Mouse (Mus musculus) neural tube, embryonic 14.5 days (tissue): Measurements from ENCODE around the gene Gtf2ird2. TPM values are rescaled to one million over a fixed set of nuclear protein-coding genes. Genes with fewer than 3 reads are reported as not detected.

ENCODE experiments used
- ATAC-seq: fragments of 200-750 bp; cut with Nextera tagmentation; 2 replicates; pipeline ENCODE4 v1.8.0; 2017; ENCODE audit warnings: low read depth, mild to moderate bottlenecking, moderate TSS enrichment, moderate library complexity
- H3K27ac ChIP-seq: fragments of 300-500 bp; sonication (generic); 2 replicates; pipeline ENCODE4 v1.5.1; 2014; ENCODE audit warnings: low read depth, mild to moderate bottlenecking, control low read depth, low read length, moderate library complexity, mixed read lengths
- H3K27me3 ChIP-seq: fragments of 300-500 bp; sonication (generic); 2 replicates; pipeline ENCODE4 v1.6.1; 2014; ENCODE audit warnings: low read length; ENCODE audit not compliant: control insufficient read depth, insufficient read depth
- H3K36me3 ChIP-seq: fragments of 300-500 bp; sonication (generic); 2 replicates; pipeline ENCODE4 v1.6.1; 2014; ENCODE audit warnings: low read length, mixed read lengths; ENCODE audit not compliant: control insufficient read depth, insufficient read depth
- H3K4me1 ChIP-seq: fragments of 300-500 bp; sonication (generic); 2 replicates; pipeline ENCODE4 v1.6.1; 2014; ENCODE audit warnings: low read length; ENCODE audit not compliant: control insufficient read depth, insufficient read depth
- H3K4me2 ChIP-seq: fragments of 300-500 bp; sonication (generic); 2 replicates; pipeline ENCODE4 v1.6.1; 2014; ENCODE audit warnings: mild to moderate bottlenecking, low read depth, low read length, control low read depth
- H3K4me3 ChIP-seq: fragments of 300-500 bp; sonication (generic); 2 replicates; pipeline ENCODE4 v1.5.1; 2014; ENCODE audit warnings: low read depth, low read length, control low read depth, mixed read lengths
- H3K9ac ChIP-seq: fragments of 300-500 bp; sonication (generic); replicated peaks from 2 replicates; pipeline ENCODE4 v1.6.1; 2014; ENCODE audit warnings: low read depth, mild to moderate bottlenecking, control low read depth, low read length, mixed read lengths
- H3K9me3 ChIP-seq: fragments of 300-500 bp; sonication (generic); 2 replicates; pipeline ENCODE4 v1.6.1; 2016; ENCODE audit warnings: low read length; ENCODE audit not compliant: control insufficient read depth
- WGBS: fragments of 180-500 bp; shearing (Covaris S2); extraction: QIAGEN DNeasy Blood & Tissue Kit; methylation state at CpG from one replicate; pipeline ENCODE4 v1.1.7; 2014; 5-methylcytosine and 5-hydroxymethylcytosine counted together
- polyA plus RNA-seq: library from polyadenylated mRNA; unstranded; fragments of >200 nt; fragmentation: Nextera tagmentation; extraction: Ambion mirVana; gene quantifications from 2 replicates; pipeline ENCODE4 v1.2.1, GENCODE M21; 2014

Gene Gtf2ird2
- polyA plus RNA-seq, 1 experiment from 2014 or later = 11.6 TPM

DNA sequence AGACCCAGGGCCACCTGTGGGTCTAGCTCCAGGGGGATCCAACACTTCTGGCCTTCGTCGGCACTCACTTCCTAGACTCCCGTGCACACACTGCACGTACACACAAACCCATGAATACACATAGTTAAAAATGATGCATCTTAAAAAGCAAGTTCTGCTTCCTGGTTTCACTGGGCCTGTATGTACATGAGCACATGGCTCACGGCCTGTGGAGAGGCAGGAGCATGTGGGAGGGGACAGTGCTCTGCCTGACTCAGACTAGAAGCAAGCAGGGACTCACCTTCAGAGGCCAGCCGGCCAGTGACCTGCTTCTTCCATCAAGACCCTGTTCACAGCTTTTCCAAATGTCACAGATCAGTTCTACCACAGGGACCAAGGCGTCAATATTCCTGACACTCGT is 9.8 kb downstream of the Gtf2ird2 start:
- Histone ChIP-seq H3K4me1 (no peaks in the 10 kb centered on the region), H3K27me3 (no peaks in the 10 kb centered on the region), H3K4me3 (no peak overlapping the region), H3K9me3 (no peaks in the 10 kb centered on the region), H3K36me3 (0 out of 2 replicates have a peak, but pooled peaks cover 3% of the 10 kb centered on the region), H3K9ac (no peak overlapping the region), H3K4me2 (no peak overlapping the region), H3K27ac (no peak overlapping the region)
- 93% methylated on average over 8 of the region's 8 CpGs for WGBS
- ATAC-seq = no peak

DNA sequence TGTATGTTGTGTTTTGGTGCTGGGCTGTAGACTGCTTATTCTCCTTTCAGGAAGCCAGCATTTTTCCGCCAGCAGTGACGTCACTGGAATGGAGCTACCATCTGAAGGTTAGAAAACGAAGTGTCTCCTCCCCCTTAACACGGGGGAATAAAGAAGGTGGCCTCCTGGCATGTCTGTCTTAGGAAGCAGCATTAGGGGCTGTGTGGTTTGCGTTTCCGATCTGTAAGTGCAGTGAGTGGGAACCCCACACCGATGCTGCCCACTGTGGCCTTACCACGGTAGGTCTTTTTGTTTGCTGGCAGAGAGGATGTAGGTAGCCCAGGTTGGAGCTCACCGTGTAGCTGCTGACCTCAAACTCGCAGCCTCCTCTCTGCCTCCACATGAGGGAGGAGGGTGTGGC is 22.9 kb downstream of the Gtf2ird2 start:
- 84% methylated on average over 10 of the region's 10 CpGs for WGBS
- Histone ChIP-seq H3K36me3 (peaks cover 4% of the 10 kb centered on the region; the same call in 1 of the 2 replicates), H3K9ac (no peak overlapping the region), H3K4me1 (no peaks in the 10 kb centered on the region), H3K9me3 (no peaks in the 10 kb centered on the region), H3K27ac (no peak overlapping the region), H3K4me3 (no peak overlapping the region), H3K27me3 (no peaks in the 10 kb centered on the region), H3K4me2 (no peak overlapping the region)
- ATAC-seq = no peak

DNA sequence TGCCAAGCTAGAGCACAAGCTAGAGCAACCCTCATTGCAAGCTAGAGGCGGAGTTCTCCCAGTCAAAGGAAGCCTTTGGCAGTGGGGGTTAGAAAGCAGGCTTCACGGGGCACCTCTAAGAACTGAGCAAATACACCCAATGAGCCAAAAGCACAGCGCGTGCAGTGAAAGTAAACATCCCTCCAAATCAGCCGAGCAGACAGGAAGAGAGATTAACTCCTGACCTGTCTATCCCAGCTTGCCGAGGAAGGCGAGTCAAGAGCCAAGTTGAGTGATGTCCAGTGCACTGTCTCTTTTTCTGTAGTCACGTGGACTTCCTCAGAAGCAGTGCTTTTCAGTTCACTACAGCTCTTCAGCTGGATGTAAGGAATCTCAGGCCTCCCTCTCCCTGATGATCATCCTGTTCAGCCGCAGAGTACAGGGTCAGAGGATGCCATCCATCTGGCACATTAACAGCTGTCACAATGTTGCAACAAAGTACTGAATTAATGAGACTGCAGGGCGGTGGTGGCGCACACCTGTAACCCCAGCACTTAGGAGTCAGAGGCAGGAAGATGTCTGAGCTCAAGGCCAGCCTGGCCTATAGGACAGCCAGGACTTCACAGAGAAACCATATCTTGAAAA is 26.2 kb downstream of the Gtf2ird2 start:
- Histone ChIP-seq H3K4me1 (no peaks in the 10 kb centered on the region), H3K4me2 (no peak overlapping the region), H3K9ac (no peak overlapping the region), H3K4me3 (no peak overlapping the region), H3K36me3 (0 out of 2 replicates have a peak, but pooled peaks cover 7% of the 10 kb centered on the region), H3K27ac (no peak overlapping the region), H3K27me3 (no peaks in the 10 kb centered on the region), H3K9me3 (no peaks in the 10 kb centered on the region)
- no peak for ATAC-seq
- WGBS = 68% methylated on average over 11 of the region's 11 CpGs

GRCm38 (mm10) chr5:134214021-134214806 is 30.4 kb downstream of the Gtf2ird2 start:
- no peaks in the 10 kb centered on the region for H3K9me3 ChIP-seq
- H3K27me3 ChIP-seq = no peaks in the 10 kb centered on the region
- no peak overlapping the region for H3K4me2 ChIP-seq
- H3K27ac ChIP-seq = no peak overlapping the region
- ATAC-seq = no peak
- H3K4me1 ChIP-seq = no peaks in the 10 kb centered on the region
- 0 out of 2 replicates have a peak, but pooled peaks cover 10% of the 10 kb centered on the region for H3K36me3 ChIP-seq
- H3K4me3 ChIP-seq = no peak overlapping the region
- H3K9ac ChIP-seq = no peak overlapping the region
- WGBS = 64% methylated on average over 12 of the region's 12 CpGs

- no peak overlapping the region for H3K27ac ChIP-seq
- WGBS = 91% methylated on average over 7 of the region's 7 CpGs
- H3K27me3 ChIP-seq = peaks cover 2% of the 10 kb centered on the region; the same call in 1 of the 2 replicates
- H3K4me1 ChIP-seq = peaks cover 6% of the 10 kb centered on the region; the same call in 1 of the 2 replicates
- no peak overlapping the region for H3K9ac ChIP-seq
- no peaks in the 10 kb centered on the region for H3K9me3 ChIP-seq
- no peak overlapping the region for H3K4me3 ChIP-seq
- no peak for ATAC-seq
- no peak overlapping the region for H3K4me2 ChIP-seq
- 0 out of 2 replicates have a peak, but pooled peaks cover 10% of the 10 kb centered on the region for H3K36me3 ChIP-seq
Observed at GRCm38 (mm10) chr5:134217900-134218299, 34.1 kb downstream of the Gtf2ird2 start.

GRCm38 (mm10) chr5:134221278-134221677 is 37.5 kb downstream of the Gtf2ird2 start:
- ATAC-seq = no peak
- Histone ChIP-seq H3K36me3 (0 out of 2 replicates have a peak, but pooled peaks cover 3% of the 10 kb centered on the region), H3K4me2 (no peak overlapping the region; the same call in 1 of the 2 replicates), H3K4me1 (peaks cover 6% of the 10 kb centered on the region; the same call in 1 of the 2 replicates), H3K27ac (no peak overlapping the region), H3K9me3 (no peaks in the 10 kb centered on the region), H3K9ac (no peak overlapping the region), H3K27me3 (peaks cover 2% of the 10 kb centered on the region; the same call in 1 of the 2 replicates), H3K4me3 (no peak overlapping the region)
- 48% methylated on average over 4 of the region's 4 CpGs for WGBS

DNA sequence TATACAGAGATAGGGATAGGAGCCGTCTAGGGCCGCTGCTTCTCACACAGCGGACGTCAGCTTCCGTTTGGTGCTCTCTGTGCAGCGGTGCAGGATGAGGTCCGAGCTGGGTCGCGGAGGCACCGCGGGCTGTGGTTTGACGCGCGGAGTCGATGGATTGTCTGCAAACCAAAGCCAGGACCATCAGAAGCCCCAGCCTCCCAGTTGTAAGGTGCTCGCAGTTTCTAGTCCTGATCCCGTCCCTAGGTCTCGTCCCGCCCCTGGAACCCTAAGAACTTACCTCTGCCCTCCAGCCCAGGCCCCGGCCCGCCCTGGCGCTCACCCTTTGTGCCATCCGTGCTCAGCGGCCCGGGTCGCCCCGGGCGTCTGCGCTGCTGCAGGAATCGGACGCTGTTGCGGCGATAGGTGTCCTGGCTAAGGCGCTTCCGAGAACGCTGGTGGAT is 37.9 kb downstream of the Gtf2ird2 start:
- WGBS = 2% methylated on average over 36 of the region's 36 CpGs
- ATAC-seq = no peak

GRCm38 (mm10) chr5:134225110-134225901 is 41.5 kb downstream of the Gtf2ird2 start:
- peaks cover 2% of the 10 kb centered on the region; the same call in 1 of the 2 replicates for H3K27me3 ChIP-seq
- H3K27ac ChIP-seq = no peak overlapping the region
- H3K9me3 ChIP-seq = no peaks in the 10 kb centered on the region
- 85% methylated on average over 30 of the region's 30 CpGs for WGBS
- H3K9ac ChIP-seq = no peak overlapping the region
- H3K4me1 ChIP-seq = peaks cover 6% of the 10 kb centered on the region; the same call in 1 of the 2 replicates
- no peak overlapping the region for H3K4me2 ChIP-seq
- ATAC-seq = no peak
- no peak overlapping the region for H3K4me3 ChIP-seq
- no peaks in the 10 kb centered on the region for H3K36me3 ChIP-seq

More for the DNA sequence above, 37.9 kb downstream of the Gtf2ird2 start:
- H3K4me2 ChIP-seq = peak overlapping the region; percentile 49
- peak overlapping the region; percentile 9; the same call in 1 of the 2 replicates for H3K4me3 ChIP-seq
- 0 out of 2 replicates have a peak, but pooled peaks cover 3% of the 10 kb centered on the region for H3K36me3 ChIP-seq
- peaks cover 6% of the 10 kb centered on the region; the same call in 1 of the 2 replicates for H3K4me1 ChIP-seq
- peak overlapping the region; percentile 50 for H3K9ac ChIP-seq
- no peaks in the 10 kb centered on the region for H3K9me3 ChIP-seq
- H3K27ac ChIP-seq = no peak overlapping the region
- peaks cover 2% of the 10 kb centered on the region; the same call in 1 of the 2 replicates for H3K27me3 ChIP-seq
